Mouse (Mus musculus) heart, adult 11 months (tissue): ENCODE measurements at regions not wholly inside any gene's neighbourhood (a gene's known extent, or its start where the extent isn't known, plus 50 kb on each side); places are given as distances from the start of the nearest gene placed in this dataset.

Experiments
- DNase-seq: peaks from one replicate; pipeline ENCODE4 v3.0.0; 2022

DNA sequence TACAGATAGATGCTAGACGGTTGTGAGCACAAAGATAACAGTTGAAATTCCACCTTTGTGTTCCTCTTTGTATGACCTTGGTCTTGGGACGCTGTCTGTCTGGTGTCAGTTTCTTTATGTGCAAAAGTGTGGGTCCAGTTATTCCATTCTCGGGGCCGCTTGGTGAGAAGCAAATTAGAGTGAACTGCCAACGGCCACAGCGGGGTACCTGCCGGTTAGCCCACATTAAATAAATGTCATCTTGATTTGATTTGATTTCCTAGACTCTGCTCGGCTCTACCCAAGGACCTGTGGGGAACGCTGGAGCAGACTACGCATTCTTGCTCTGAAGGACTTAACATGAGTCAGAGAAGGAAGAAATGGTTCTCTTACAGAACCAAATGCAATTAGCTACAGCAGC is 155.0 kb upstream of the Igsf21 start:
- no peak for DNase-seq

DNA sequence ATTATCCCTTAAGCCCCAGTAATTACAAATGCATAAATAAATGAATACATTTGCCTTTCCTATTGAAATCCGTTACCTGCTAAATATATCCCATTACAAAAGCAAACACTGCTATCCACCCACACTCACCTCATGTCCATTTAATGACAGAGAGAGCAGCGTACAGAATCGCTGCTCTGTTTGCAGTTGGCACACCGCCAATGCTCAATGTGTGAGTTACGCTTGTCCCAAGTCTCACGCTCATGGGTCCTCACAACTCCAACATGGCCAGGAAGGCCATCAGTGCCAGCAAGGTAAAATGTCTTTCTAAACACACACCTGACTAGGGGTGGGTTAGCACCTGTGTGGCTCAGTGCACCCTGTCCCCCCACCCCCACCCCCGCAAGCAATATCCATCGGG is 150.0 kb upstream of the Igsf21 start:
- no peak for DNase-seq

DNA sequence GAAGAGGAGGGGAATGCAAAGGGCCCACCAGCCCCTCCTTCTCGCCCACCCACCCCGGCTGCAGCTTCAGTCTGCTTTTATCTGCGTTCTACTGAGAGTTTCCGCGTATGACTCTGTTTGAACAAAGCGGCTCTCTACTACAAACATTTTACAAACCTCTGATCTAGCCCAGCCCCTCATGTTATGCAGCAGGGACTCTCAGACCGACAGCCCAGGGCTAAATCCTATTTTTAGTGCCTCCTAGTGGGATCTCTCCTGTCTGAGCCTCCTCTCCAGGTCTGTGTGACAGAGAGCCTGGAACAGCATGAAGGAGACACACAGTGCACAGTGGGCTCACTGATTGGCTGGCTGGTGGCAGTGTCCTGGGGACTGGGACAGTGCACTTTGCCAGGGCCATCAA is 145.7 kb upstream of the Igsf21 start:
- DNase-seq: no peak

DNA sequence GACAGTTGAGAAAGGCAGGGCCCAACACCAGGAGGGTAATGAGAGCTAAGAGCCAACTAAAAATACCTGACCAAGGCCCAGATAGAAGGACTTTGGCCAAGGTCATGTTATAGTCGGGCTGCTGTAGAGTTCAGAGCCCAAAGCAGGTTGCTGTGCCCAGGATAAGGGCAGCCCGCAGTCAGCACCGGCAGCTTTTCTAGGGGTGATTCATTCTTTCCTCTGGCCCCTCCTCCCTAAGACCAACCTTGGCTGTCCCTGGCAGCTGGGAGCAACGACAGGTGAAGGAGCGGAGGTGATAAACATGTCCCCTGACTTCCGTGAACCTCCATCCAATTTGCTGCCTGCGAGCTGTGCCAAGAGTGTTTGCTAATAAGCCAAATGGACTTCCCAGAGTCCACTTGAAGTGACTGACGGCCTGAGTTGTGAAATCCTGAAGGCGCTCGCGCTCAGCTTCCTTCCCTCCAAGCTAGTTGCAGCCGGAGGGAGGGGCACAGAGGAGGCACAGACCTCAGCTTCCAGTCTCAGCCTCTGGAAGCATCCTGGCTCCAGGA is 144.2 kb upstream of the Igsf21 start:
- DNase-seq: no peak

DNA sequence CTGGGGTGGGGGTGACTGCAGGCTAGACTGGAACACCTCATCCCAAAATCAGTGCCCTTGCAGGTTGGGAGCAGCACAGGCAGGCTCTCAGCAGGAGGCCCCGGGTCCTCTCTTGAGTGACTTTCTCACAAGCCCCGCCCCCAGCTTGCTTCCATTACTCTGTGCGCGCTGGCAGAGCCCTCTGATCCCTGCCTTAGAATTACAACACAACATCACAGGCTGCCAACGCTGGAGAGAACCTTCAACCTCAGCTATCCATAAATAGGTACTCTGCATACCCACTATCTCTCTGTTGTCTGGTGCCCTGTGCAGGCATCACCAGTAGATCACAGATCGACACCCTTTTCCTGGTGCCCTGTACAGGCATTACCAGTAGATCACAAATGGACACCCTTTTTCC is 139.1 kb upstream of the Igsf21 start:
- no peak for DNase-seq

DNA sequence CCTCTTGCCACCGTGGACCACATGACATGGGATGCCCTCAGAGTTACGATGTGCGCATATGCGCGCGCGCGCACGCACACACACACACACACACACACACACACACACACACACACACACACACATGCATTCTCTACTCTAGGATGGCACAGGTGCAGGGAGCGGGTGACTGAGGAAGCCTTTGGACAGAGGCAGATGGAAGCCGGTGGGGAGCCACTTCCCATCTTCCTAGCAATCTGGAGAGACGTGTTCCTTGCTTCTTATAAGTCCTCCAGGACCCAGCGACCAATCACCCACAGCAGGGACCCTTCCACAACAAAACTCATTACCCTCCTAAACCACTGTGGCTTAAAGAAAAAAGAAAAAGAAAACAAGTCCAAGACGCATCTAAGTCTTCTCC is 138.6 kb upstream of the Igsf21 start:
- no peak for DNase-seq

DNA sequence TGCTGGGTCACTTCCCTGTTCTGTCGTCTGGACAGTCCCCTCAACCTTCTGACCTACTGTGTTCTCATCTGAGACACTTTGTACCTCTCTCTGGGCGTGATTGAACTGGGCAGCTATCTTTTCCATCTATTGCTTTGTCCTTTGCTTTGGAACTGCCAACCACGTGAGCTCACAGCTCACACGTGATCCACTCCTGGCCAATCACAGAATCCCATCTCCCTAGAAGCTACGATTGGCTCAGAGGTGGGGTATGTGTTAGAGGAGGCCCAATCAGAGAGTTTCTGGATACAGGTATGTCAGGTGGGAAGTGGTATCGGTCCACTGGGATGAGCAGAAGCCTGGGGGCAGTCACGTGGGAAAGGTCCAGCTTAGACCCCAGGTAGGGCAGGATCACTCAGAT is 137.0 kb upstream of the Igsf21 start:
- DNase-seq: no peak

DNA sequence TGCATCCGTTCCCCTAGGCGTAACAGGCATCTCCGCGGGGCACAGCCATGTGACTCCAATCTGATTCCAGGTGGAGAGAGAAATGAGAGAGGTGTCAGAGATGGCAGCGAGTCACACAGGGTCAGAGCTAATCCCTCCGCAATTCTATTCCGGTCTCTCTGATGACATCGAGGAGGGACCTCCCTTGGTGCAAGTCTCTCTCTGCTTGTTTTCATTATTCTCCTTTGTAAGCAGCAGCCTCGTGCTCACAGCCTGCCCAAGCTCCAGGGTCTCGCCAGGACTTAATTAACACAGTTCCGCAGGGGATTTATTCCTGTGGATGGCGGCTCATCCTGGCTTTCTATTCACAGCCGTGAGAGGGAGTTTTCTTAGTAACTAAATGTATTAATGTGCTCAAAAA is 134.1 kb upstream of the Igsf21 start:
- DNase-seq: no peak

DNA sequence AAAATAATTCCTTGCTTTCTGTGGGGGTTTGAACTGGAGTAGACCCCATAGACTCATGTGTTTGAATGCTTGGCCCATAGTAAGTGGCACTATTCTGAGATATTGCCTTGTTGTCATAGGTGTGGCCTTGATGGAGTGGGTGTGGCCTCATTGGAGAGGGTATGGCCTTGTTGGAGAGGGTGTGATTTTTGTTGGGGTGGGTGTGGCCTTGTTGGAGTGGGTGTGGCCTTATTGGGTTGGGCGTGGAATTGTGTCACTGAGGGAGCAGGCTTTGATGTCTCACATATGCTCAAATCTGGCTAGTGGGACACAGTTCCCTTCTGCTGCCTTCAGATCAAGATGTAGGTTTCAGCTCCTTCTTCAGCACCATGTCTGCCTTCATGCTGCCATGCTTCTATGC is 131.4 kb upstream of the Igsf21 start:
- DNase-seq: no peak

DNA sequence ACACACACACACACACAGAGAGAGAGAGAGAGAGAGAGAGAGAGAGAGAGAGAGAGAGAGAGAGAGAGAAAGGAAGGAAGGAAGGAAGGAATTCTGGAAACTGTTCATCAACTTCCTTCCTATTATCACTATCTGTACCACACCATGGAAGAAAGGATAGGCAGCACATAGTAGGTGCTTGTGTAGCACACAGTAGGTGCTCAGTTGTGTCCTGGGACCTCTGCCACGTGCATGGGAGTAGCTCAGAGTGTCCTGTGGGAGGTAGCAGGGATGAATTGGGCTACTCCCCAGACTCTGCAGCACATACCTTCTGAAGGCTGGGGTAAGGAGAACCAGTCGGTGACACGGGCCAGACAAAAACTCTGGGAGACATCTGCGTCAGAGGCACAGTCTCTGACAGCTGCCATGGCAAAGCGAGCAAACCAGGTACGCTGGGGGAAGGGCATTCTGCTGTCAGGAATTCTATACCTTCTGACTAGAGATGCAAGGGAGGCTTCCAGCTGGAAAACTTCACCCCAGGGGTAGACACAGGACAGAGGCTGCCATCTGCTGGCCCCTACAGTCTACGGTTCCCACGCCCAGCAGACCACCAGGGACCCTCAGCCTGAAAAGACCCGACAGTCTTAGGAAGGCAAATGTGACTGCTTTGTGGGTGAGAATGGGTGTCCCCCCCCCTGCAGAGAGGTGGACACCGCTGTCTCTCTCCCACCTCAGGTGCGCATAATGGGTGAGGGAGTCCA is 126.2 kb upstream of the Igsf21 start:
- DNase-seq: no peak

DNA sequence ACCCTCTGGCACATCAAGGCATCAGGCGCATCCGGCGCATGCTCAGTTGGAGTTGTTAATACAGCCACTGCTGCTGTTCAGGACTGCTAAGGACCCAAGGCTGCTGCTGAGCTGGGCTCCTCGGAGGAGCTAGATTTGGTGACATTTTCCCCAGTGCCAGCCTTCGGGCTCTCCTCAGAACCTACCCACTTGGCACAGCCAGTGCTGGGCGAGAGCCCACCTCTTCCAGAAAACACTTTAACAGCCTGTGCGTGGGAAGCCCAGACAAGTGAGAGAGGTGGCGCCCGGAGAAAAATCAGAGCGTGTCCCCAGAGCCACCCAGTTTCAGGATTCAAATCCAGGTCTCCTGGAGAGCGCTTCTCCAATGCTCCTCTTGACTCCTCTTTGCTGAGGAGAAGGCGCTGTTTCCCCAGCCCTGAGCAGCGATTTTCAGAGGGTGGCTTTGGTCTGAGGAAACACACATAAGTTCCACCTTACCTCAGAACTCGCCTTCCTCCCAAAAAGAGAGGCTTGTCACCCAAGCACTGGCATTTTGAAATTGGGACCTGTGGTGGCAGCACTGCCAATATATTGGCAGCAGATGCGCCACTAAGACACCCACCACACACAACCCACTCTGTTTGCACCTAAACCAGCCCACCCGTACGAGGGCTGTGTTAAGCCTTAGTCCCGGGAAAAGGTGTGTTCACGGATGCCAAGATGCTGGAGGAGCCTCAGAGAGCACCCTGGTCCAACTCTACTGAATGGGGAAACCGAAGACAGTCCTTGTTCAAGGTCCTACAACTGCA is 125.0 kb upstream of the Igsf21 start:
- no peak for DNase-seq

DNA sequence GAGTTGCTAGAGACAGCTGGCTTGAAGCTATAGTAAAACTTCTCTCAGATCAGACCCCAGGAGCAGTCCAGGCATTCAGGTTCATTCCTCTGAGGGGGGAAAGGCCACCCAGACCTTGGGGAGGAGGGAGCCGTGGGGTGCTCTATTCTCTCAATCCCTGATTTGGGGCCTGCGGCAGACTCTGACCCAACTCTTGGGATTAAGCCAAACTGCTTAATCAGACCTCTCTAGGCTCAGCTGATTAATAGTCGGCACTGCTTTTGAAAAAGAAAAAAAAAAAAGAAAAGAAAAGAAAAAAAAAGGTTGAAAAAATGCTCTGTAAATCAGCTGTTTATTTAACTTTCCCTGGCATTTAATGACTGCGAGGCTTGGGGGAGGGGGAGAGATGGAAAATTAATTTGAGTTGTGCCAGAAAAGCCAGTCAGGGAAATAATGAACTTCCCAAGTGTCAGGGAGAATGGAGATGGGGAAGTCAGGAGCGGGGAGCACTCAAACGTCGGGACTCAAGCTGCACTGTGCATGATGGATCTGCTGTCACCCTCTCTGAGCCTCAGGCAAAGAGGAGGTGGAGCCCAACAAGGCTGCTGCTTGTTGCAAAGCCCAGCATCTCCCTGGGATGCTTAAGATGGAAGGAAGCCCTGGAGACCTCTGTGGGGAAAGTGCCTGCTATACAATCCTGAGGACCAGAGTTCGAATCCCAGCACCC is 120.5 kb upstream of the Igsf21 start:
- no peak for DNase-seq

DNA sequence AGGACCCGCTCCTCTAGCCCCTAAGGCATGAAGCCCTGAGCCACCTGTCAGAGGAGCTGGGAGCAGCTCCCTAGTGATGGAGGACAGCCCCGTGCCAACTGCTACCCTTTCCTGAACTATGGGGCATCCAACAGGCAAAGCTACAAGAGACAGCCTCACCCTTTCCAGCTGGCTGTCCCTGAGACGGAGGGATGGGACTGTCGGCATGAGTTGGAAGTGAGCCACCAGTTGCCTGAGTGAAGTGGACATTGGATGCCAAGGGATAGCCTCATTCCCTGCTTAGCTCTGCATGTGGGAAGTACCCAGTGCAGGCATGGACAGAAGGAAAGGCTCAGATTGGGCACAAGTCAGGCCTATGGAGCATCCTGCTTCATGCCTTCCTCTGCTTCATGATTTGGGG is 112.3 kb upstream of the Igsf21 start:
- DNase-seq: no peak

DNA sequence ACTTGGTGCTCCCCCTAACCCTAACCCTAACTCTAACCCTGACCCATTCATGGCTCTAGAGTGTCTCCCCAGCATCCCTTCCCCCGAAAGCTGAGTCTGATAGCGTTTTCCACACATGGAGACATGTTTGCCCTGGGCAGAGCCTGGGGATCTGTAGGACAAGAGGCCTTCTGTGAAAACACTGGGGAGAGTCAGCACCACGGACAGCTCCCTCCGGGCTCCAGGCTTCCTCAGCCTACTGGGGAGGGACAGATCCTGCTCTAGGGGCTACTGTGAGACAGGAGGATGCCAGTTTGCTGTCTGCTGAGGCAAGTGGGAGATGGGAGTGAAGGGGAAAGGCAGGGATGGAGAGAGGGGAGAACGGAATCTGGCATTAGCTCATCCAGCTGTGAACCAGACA is 111.5 kb upstream of the Igsf21 start:
- DNase-seq: no peak

DNA sequence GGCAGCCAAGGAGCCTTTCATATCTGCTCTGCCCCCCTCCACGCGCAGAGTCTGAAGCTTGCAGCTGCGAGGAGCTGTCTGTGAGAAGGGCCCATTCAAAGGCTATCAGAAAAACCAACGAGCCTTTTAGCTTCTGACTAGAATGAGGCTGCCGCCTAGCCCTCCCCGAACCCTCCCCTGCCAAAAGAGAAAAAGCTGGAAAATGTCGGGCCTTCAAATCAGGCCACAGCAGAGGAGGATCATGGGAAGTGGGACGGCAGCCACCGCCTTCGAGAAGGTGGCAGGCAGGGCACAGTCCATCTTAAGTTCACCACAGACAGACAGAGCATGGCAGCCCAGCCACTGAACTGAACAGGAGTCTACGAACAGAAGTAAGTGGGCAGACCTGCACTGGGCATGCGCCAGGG is 108.6 kb upstream of the Igsf21 start:
- DNase-seq: no peak

DNA sequence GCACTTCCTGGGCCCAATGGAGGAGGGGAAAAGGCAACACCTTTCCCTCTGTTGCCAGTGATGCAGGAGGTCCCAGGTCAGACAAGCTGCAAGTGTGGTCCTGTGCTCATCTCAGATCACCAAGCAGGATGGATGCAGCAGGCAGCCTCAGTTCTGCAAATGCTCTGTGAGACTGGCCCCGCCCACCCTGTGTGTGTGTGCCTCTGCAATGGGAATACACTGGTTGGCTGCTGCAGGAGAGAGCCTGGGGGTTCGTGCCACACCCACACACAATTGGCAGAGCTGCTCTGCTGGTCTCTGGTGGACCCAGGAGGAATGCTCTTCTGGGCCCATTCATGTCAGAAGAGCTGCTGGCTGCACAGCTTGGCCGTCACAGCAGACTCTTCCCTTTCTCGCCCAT is 102.2 kb upstream of the Igsf21 start:
- DNase-seq: no peak

DNA sequence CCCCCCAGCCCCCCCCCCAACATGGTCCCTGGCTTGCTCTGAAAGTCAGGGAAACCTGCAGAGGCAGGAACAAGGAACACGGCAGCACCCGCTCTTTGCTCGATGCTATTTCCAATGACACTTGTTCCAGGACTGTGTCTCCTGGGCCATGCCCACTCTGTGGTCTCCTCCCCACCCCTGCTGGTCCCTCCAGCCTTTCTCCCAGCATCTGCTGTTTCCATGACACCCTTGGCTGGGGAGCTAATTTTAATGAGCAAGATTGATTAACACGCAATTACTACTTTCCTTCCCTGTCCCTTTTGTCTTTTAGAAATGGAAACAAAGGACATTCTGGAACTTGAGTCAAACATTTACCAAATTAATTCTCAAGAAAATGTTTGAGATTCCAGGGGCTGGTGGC is 83.6 kb upstream of the Igsf21 start:
- DNase-seq: no peak

DNA sequence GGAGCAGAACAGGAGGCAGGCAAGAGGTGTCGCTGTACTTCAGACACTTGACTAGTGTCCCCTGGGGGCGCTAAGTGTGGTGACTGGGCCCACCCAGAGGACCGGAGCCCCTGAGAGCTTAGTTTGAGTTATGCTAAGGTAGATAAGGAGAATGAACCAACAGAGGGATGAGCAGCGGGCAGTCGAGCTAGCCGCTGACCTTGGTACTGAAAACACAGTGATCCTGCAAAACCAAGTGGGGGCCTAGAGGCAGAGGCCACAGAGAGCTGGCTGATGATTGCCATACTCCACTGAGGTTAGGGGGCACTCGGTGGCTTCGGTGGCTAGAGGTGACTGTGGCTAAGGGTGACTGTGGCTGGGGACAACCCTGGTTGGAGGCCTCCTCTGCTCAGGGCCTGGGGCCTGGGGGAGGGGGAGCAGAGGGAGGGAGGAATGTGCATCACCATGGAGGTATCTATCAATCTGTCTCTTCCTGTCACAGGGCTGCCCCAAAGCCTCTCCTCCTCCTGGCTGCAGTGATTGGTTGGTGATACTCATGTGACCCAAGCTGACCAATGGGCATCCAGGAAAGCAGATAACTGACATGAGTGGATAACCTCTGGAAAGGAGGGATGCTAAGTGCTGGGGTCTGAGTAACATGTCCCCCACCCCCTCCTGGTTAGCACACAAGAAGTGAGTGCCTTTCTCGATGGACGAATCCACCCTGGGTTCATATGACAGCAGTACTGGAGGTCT is 80.3 kb upstream of the Igsf21 start:
- no peak for DNase-seq

DNA sequence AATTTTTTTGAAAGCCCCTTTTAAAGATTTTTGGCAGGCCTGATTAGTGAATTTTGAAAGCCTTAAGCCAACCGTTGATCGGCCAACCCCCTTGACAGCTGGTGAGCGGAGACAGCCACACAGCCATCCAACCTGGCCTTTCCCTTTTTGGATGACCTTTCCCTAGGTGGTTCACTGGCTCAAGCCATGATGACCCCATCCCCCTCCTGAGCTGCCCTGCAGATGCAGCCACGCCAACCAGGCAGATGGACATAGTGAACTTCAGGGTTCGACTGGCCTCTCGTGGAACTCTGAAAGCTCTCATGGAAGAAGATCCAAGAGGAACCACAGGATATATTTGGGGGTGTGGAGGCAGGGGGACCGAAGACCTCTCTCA is 79.1 kb upstream of the Igsf21 start:
- DNase-seq: no peak

DNA sequence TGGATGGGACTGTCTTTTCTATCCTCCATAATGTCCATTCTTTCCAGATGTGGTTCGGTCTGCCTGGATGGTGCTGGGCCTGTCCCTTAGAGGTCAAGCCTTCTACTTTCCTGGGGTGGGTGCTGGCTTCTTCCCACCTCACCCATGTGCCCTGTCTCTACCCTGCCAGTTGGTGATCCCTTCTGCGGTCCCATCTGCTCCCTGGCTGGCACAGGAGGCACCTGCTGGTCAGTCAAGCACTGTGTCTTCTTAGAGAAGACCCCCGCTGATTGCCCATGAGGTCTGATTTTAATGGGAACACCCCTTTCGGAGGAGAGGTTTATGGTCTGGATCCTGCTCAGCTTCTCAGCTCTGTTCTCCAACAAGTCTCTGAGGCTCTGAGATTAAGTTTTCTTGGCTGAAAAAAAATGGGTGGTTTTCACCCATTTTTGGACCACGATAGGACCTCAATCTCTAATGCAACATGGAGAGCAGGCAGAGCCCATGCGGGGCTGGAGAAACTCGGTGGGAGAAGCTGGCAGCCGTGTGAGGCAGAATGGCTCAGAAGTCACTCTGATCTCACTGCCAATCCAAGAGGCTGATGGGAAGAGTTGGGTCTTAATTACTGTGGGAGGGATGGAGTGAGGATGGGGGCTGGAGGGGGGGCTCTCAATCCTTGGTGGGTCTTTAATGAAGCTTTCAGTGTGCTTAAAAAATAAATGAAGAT is 78.5 kb upstream of the Igsf21 start:
- DNase-seq: no peak

DNA sequence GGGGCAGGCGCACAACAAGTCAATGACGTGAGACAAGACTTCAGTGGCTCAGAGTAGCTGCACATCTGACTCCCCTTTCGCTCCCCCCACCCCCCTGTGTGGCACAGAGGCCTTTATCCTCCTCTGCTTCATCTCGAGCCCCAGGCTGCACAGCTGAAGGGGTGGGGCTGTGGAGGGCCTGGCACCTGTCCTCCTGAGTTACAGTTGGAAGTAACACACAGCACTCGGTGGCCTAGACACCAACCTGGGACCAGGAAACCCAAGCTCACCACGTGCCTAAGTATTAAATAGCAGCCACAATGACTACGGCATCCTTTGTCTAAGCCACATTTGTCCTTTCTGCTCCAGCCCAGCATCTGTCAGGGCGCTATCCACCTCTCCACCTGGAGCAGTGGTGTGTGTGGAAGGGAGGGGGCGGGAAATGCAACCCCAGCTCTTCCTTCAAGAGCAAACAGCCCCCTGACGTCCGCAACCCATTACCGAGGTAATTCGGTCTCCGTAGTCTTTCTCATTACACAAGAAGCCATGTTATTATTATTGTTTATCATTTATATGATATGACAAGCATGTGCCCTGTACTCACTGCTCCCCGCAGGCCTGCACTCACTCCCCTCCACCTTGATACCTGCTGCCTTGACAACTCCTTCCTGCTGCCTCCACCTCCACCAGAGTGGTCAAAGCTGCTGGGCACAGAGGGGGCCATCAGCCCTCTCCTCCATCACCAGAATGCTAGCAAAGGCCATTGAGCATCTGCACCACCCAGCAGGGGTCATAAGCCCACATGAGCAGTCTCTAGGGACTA is 73.7 kb upstream of the Igsf21 start:
- DNase-seq: no peak

DNA sequence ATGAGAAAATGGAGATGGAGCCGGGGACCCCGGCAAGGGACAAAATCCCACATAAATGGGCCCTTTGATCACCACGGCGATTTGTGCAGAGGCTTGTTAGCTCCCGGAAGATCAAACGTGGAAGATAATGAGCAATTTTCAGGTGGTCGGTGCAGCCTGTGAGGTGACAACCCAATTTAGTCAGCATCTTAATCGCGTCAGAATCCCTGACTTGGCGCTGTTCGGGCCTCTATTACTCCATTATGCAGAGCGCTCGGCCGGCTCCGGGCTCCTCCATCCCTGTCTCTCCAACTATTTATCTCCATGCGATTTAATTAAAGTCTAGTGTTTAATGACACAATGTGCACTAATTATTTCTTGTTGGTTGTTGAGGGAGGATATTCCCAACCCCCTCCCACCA is 66.1 kb upstream of the Igsf21 start:
- DNase-seq: no peak
